Mouse (Mus musculus) CH12.LX (cell line): ENCODE measurements around the gene Tm4sf19. TPM values are rescaled to one million over a fixed set of nuclear protein-coding genes. Genes with fewer than 3 reads are reported as not detected.

Source experiments
- DNase-seq: peaks from one replicate; pipeline ENCODE4 v3.0.0-alpha.2; 2013; ENCODE audit errors: extremely low read depth
- H3K27ac ChIP-seq: 2 replicates; pipeline ENCODE4 v1.5.1; 2012; ENCODE audit warnings: low read depth, mild to moderate bottlenecking, control low read depth, moderate library complexity; ENCODE audit not compliant: insufficient read depth
- H3K27me3 ChIP-seq: replicated peaks from 2 replicates; pipeline ENCODE3; 2012; ENCODE audit warnings: inconsistent platforms
- H3K36me3 ChIP-seq, 2 experiments: replicated peaks in 1 of 2; 2 replicates each; pipeline versions ENCODE3 to v1.6.1; 2012; ENCODE audit warnings: inconsistent platforms in 1 of 2, low read length in 1 of 2, mild to moderate bottlenecking in 1 of 2, mixed read lengths in 1 of 2, moderate library complexity in 1 of 2; ENCODE audit not compliant: control insufficient read depth in 1 of 2, insufficient read depth in 1 of 2
- H3K4me1 ChIP-seq, 2 experiments: 2 replicates each; pipeline ENCODE4 v1.6.1; 2012; ENCODE audit warnings: inconsistent platforms in 1 of 2, moderate library complexity in 1 of 2; ENCODE audit not compliant: insufficient read depth in 2 of 2, control insufficient read depth in 1 of 2
- H3K4me2 ChIP-seq: 2 replicates; pipeline ENCODE4 v1.6.1; 2012; ENCODE audit warnings: low read depth, mild to moderate bottlenecking, control low read depth; ENCODE audit not compliant: poor library complexity, insufficient read depth, severe bottlenecking
- H3K4me3 ChIP-seq, 3 experiments: fragments of 150-350 bp in 1 of 3; sonication (generic) in 1 of 3; replicated peaks in 1 of 3; 2 replicates each; pipeline versions ENCODE3 to v1.5.1; 2011 to 2012; ENCODE audit warnings: low read depth in 2 of 3, low read length in 2 of 3, mild to moderate bottlenecking in 2 of 3, moderate library complexity in 2 of 3, control low read depth in 1 of 3, improper control_type of control experiment in 1 of 3, inconsistent platforms in 1 of 3, mixed read lengths in 1 of 3; ENCODE audit not compliant: poor library complexity in 1 of 3
- H3K79me2 ChIP-seq: replicated peaks from 2 replicates; pipeline ENCODE4 v1.6.1; 2012; ENCODE audit warnings: mild to moderate bottlenecking, moderate library complexity; ENCODE audit not compliant: control insufficient read depth, poor library complexity, insufficient read depth, severe bottlenecking; ENCODE audit errors: extremely low read depth
- H3K9ac ChIP-seq: 2 replicates; pipeline ENCODE4 v1.6.1; 2012; ENCODE audit warnings: low read depth, mild to moderate bottlenecking, control low read depth, moderate library complexity; ENCODE audit not compliant: insufficient read depth
- H3K9me3 ChIP-seq: replicated peaks from 2 replicates; pipeline ENCODE3; 2012; ENCODE audit warnings: low read length, inconsistent platforms, mixed read lengths
- CHD1 ChIP-seq: IDR thresholded peaks from 2 replicates; pipeline ENCODE4 v1.6.1; 2012; ENCODE audit warnings: low read depth, low read length, improper control_type of control experiment, inconsistent platforms
- E2F4 ChIP-seq: IDR thresholded peaks from 2 replicates; pipeline ENCODE4 v1.6.1; 2011; ENCODE audit warnings: low read depth, low read length, improper control_type of control experiment; ENCODE audit not compliant: insufficient replicate concordance
- ETS1 ChIP-seq: conservative IDR thresholded peaks from 2 replicates; pipeline ENCODE4 v1.6.1; 2012; ENCODE audit warnings: low read depth, mild to moderate bottlenecking, inconsistent platforms, low read length, improper control_type of control experiment, moderate library complexity
- GABPA ChIP-seq: IDR thresholded peaks from 2 replicates; pipeline ENCODE4 v1.6.1; 2012; ENCODE audit warnings: low read depth, low read length, improper control_type of control experiment, inconsistent platforms; ENCODE audit not compliant: insufficient replicate concordance
- HCFC1 ChIP-seq: IDR thresholded peaks from 2 replicates; pipeline ENCODE4 v1.6.1; 2012; ENCODE audit warnings: low read depth, mild to moderate bottlenecking, inconsistent platforms, low read length, improper control_type of control experiment
- IRF4 ChIP-seq: IDR thresholded peaks from 2 replicates; pipeline ENCODE4 v1.6.1; 2014; ENCODE audit warnings: low read depth, mild to moderate bottlenecking, inconsistent platforms, low read length, improper control_type of control experiment
- JUND ChIP-seq: conservative IDR thresholded peaks from 2 replicates; pipeline ENCODE4 v1.6.1; 2011; ENCODE audit warnings: low read depth, low read length, improper control_type of control experiment
- MAX ChIP-seq: IDR thresholded peaks from 2 replicates; pipeline ENCODE4 v1.6.1; 2011; ENCODE audit warnings: low read length, improper control_type of control experiment
- MYC ChIP-seq: IDR thresholded peaks from 2 replicates; pipeline ENCODE4 v1.6.1; 2011; ENCODE audit warnings: low read depth, mild to moderate bottlenecking, improper control_type of control experiment, low read length
- PAX5 ChIP-seq: IDR thresholded peaks from 2 replicates; pipeline ENCODE4 v1.6.1; 2012; ENCODE audit warnings: low read length, inconsistent platforms, mixed read lengths
- RAD21 ChIP-seq: IDR thresholded peaks from 2 replicates; pipeline ENCODE4 v1.6.1; 2011; ENCODE audit warnings: low read depth, mild to moderate bottlenecking, low read length, improper control_type of control experiment, moderate library complexity
- RCOR1 ChIP-seq: conservative IDR thresholded peaks from 2 replicates; pipeline ENCODE4 v1.6.1; 2012; ENCODE audit warnings: low read depth, mild to moderate bottlenecking, inconsistent platforms, low read length, improper control_type of control experiment
- SMC3 ChIP-seq: IDR thresholded peaks from 2 replicates; pipeline ENCODE4 v1.6.1; 2011; ENCODE audit warnings: low read depth, low read length, improper control_type of control experiment
- TBP ChIP-seq: conservative IDR thresholded peaks from 2 replicates; pipeline ENCODE4 v1.6.1; 2011; ENCODE audit warnings: low read depth, low read length, improper control_type of control experiment
- UBTF ChIP-seq: IDR thresholded peaks from 2 replicates; pipeline ENCODE4 v1.6.1; 2012; ENCODE audit warnings: low read depth, mild to moderate bottlenecking, inconsistent platforms, low read length, improper control_type of control experiment, moderate library complexity
- dilution Hi-C: fragments of 300-500 bp; cut with MboI; formaldehyde crosslinking; loops from 2 replicates; pipeline ENCODE4 v1.14.3; 2020; ENCODE audit warnings: low sequenced_read_pairs; ENCODE audit not compliant: extremely low pct_unique_long_range_greater_than_20kb, extremely low pct_ligation_motif_present
- in situ Hi-C: fragments of 300-500 bp; cut with MboI; formaldehyde crosslinking; loops from 3 replicates; pipeline ENCODE4 v1.14.3; 2019; ENCODE audit warnings: low sequenced_read_pairs, low pct_ligation_motif_present, low pct_unique_long_range_greater_than_20kb, mixed read lengths
- polyA plus RNA-seq: library from polyadenylated mRNA; unstranded; fragments of >175 nt; gene quantifications from 2 replicates; pipeline ENCODE4 v1.2.1, GENCODE M21; 2012; ENCODE audit warnings: low read depth; ENCODE audit not compliant: insufficient read length
- total RNA-seq, 2 experiments: library from RNA; depleted of rRNA; stranded (reverse); fragments of 300-350 nt in 1 of 2; fragments of >200 nt in 1 of 2; gene quantifications; 2 replicates each; pipeline ENCODE4 v1.2.3; 2012 to 2014

Tm4sf19 gene
- total RNA-seq (2012; rRNA removed) (0.25 and 0.29 TPM in 2 replicates), total RNA-seq (2014; rRNA removed) (0.45 and 0.78 TPM in 2 replicates), polyA plus RNA-seq (0.52 and 1.3 TPM in 2 replicates)

GRCm38 (mm10) chr16:32400267-32400666, at the start of gene Tm4sf19:
TSS of gene Tm4sf19 (plus strand) at chr16:32400506.
- Histone ChIP-seq H3K4me2 (peak within 1 kb of the TSS; percentile 52), H3K79me2 (no peaks in the 10 kb centered on the region; the same call in 1 of the 2 replicates), H3K36me3 (no peaks in the 10 kb centered on the region), H3K9me3 (no peaks in the 10 kb centered on the region), H3K4me1 (peaks cover 33 to 61% of the 10 kb centered on the region in 2 experiments), H3K4me3 (peak within 1 kb of the TSS in 1 of 3 experiments; percentile 31), H3K9ac (peak within 1 kb of the TSS; percentile 48; the same call in 1 of the 2 replicates), H3K27ac (peak within 1 kb of the TSS; percentile 63; the same call in 1 of the 2 replicates), H3K27me3 (no peaks in the 10 kb centered on the region)
- no peak for DNase-seq
- in situ Hi-C loops: loop anchor here (5.0 kb wide), 1 partner anchor 37 kb away; no protein-coding TSS in a partner anchor
- TF ChIP-seq HCFC1 (no peak), GABPA (no peak), E2F4 (no peak), MAX (no peak), PAX5 (no peak), ETS1 (no peak), IRF4 (no peak), UBTF (no peak), JUND (no peak), MYC (no peak), SMC3 (no peak), TBP (no peak), RCOR1 (no peak), CHD1 (no peak)
- dilution Hi-C loops: no loop called here

GRCm38 (mm10) chr16:32350776-32351175, 49.5 kb upstream of the Tm4sf19 start:
- dilution Hi-C loops: no loop called here

More at GRCm38 (mm10) chr16:32350776-32351175, 49.5 kb upstream of the Tm4sf19 start:
- Histone ChIP-seq H3K4me2 (no peak overlapping the region), H3K9me3 (no peaks in the 10 kb centered on the region), H3K36me3 (peaks cover 6 to 48% of the 10 kb centered on the region in 2 experiments), H3K27ac (no peak overlapping the region), H3K9ac (no peak overlapping the region), H3K4me3 (no peak overlapping the region), H3K79me2 (peaks cover 26% of the 10 kb centered on the region), H3K27me3 (no peaks in the 10 kb centered on the region), H3K4me1 (peaks cover 0 to 5% of the 10 kb centered on the region in 2 experiments; a peak in 1 of 4 replicates)
- no peak for TF ChIP-seq MAX
- TF ChIP-seq RAD21: no peak
- DNase-seq: no peak
- in situ Hi-C loops: no loop called here
